Mouse (Mus musculus): ENCODE results near the gene Cyb561d2. TPM values are rescaled to one million over a fixed set of nuclear protein-coding genes. Genes with fewer than 3 reads are reported as not detected.

Gene Cyb561d2
- total and polyA plus RNA-seq, 3 experiments: 37.8 to 38.1 TPM; not detected in 1

- no peaks in the 10 kb centered on the region for H3K36me3 ChIP-seq (ENCODE audit: control insufficient read depth in 1 of 2, insufficient read depth in 2 of 2, low read length in 2 of 2)
Measured at GRCm38 (mm10) chr9:107512326-107512725, 29.7 kb downstream of the Cyb561d2 start.

DNA sequence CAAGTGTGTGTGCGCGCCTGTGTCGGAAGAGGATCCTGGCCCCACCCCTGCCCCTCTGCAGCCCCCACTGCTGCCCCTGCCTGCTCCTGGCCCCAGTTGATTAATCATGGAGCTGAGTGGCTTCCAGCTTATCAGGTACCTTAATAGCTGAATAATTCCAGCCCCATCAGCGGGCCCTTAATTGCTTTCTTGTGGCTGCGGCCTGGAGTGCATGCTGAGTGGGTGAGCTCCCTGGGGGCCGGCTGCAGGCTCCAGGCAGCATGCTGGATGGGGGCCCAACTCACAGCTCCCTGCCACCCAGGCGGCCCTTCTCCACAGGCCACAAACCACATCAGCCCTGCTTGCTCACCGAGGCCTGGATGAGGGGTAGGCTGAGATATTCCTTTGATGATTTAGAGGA, 30.6 kb downstream of the Cyb561d2 start:
- Histone ChIP-seq H3K9me3 (replicated peaks; ENCODE audit: insufficient read depth, low read length) (no peaks in the 10 kb centered on the region), H3K27ac (ENCODE audit: control insufficient read depth, low read depth, low read length) (no peak overlapping the region), H3K79me2 (ENCODE audit: control insufficient read depth, insufficient read depth, low read length, poor library complexity) (no peaks in the 10 kb centered on the region), H3K27me3 (ENCODE audit: control insufficient read depth in 1 of 2, insufficient read depth in 2 of 2, low read length in 2 of 2) (peaks cover 3% of the 10 kb centered on the region in 2 experiments; a peak in 3 of 4 replicates), H3K4me3 (ENCODE audit: control insufficient read depth in 1 of 2, insufficient read depth in 1 of 2, low read depth in 2 of 2, low read length in 2 of 2) (no peak overlapping the region), H3K4me1 (ENCODE audit: control insufficient read depth in 1 of 2, insufficient read depth in 2 of 2, low read length in 2 of 2) (no peaks in the 10 kb centered on the region), H3K9ac (ENCODE audit: control insufficient read depth, low read depth, low read length, poor library complexity, severe bottlenecking) (no peak overlapping the region), H3K36me3 (ENCODE audit: control insufficient read depth in 1 of 2, insufficient read depth in 2 of 2, low read length in 2 of 2) (no peaks in the 10 kb centered on the region)
- DNase-seq (ENCODE audit: low read depth, low spot score): no peak
- TF ChIP-seq MAFK (IDR thresholded peaks at IDR 0.05; ENCODE audit: borderline replicate concordance, low read depth, low read length) (no peak), MYB (IDR thresholded peaks at IDR 0.05; ENCODE audit: low read depth, low read length) (no peak), NRF1 (IDR thresholded peaks at IDR 0.05; ENCODE audit: insufficient read depth, low read depth, low read length, poor library complexity, severe bottlenecking) (no peak), BHLHE40 (IDR thresholded peaks at IDR 0.05; ENCODE audit: borderline replicate concordance, low read depth, low read length) (no peak), MAX (IDR thresholded peaks at IDR 0.05; ENCODE audit: low read length) (no peak)

More at GRCm38 (mm10) chr9:107512326-107512725, 29.7 kb downstream of the Cyb561d2 start:
- Histone ChIP-seq H3K4me1 (ENCODE audit: control insufficient read depth in 1 of 2, insufficient read depth in 2 of 2, low read length in 2 of 2) (no peaks in the 10 kb centered on the region), H3K27me3 (ENCODE audit: control insufficient read depth in 1 of 2, insufficient read depth in 2 of 2, low read length in 2 of 2) (peaks cover 3% of the 10 kb centered on the region in 2 experiments; a peak in 3 of 4 replicates), H3K79me2 (ENCODE audit: control insufficient read depth, insufficient read depth, low read length, poor library complexity) (no peaks in the 10 kb centered on the region), H3K27ac (ENCODE audit: control insufficient read depth, low read depth, low read length) (no peak overlapping the region), H3K9ac (ENCODE audit: control insufficient read depth, low read depth, low read length, poor library complexity, severe bottlenecking) (no peak overlapping the region), H3K4me3 (ENCODE audit: control insufficient read depth in 1 of 2, insufficient read depth in 1 of 2, low read depth in 2 of 2, low read length in 2 of 2) (no peak overlapping the region), H3K9me3 (replicated peaks; ENCODE audit: insufficient read depth, low read length) (no peaks in the 10 kb centered on the region)
- TF ChIP-seq MAX (IDR thresholded peaks at IDR 0.05; ENCODE audit: low read length): no peak
- no peak for TF ChIP-seq MAZ (IDR thresholded peaks at IDR 0.05; ENCODE audit: low read depth, low read length)
- TF ChIP-seq SIN3A (IDR thresholded peaks at IDR 0.05; ENCODE audit: low read length): no peak
- TF ChIP-seq ETS1 (IDR thresholded peaks at IDR 0.05; ENCODE audit: low read depth, low read length): no peak
- no peak for TF ChIP-seq RCOR1 (IDR thresholded peaks at IDR 0.05; ENCODE audit: low read depth, low read length)
- TF ChIP-seq SMC3 (IDR thresholded peaks at IDR 0.05; ENCODE audit: low read depth, low read length): no peak
- no peak for TF ChIP-seq USF2 (IDR thresholded peaks at IDR 0.05; ENCODE audit: borderline replicate concordance in 1 of 2, insufficient read depth in 1 of 2, low read depth in 1 of 2, low read length in 2 of 2)
- no peak for TF ChIP-seq MYC (IDR thresholded peaks at IDR 0.05; ENCODE audit: low read depth, low read length)
- TF ChIP-seq UBTF (IDR thresholded peaks at IDR 0.05; ENCODE audit: borderline replicate concordance, insufficient read depth, low read depth, low read length): no peak
- no peak for TF ChIP-seq KAT2A (conservative IDR thresholded peaks at IDR 0.05; ENCODE audit: low read depth, low read length)
- no peak for DNase-seq (ENCODE audit: low read depth, low spot score)

Data from MEL (cell line).